Mouse (Mus musculus): ENCODE data around the gene Cfap57. TPM values are rescaled to one million over a fixed set of nuclear protein-coding genes. Genes with fewer than 3 reads are reported as not detected.

The Cfap57 gene
- 2.1 TPM for polyA plus RNA-seq (2014; fragmentation: Illumina TruSeq; extraction: RNeasy Lipid Tissue Mini Kit (QIAGEN cat#74804))

DNA sequence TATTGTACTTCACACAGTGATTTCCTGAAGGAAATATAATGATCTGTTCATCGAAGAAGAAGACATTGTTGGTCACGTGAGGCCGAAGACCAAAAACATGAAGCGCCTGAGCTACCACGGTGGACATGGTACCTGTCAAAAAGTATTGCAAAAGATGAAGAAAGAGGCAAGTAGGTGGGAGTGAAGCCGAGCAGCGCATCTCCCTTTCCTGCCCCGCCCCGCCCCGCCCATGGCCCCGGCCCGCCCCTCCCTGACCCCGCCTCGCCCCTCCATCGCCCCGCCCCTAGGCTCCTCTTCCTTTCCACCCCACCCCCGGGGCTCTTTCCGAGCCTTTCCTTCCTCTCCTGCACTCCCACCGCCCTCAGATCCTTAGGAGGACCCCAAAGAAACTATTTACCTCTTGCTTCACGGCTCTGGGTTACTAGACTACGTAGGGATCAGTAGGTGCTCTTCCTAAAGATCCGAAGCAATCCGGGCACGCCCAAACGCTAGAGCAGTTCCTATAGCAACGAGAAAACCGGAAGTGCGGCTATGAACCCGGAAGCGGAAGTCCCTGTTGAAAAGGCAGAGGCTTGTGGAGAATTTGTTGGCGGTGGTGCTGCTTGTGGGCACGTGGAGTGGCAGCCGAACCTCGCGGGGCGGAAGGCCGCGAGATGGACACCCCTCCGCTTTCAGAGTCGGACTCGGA lies at the start of gene Cfap57, which contains the start of gene Ebna1bp2:
Gene Cfap57 (minus strand): TSS at position 499 of the 688 bp plus-strand sequence.
Gene Ebna1bp2 (plus strand): TSS at position 521 of the 688 bp plus-strand sequence.

DNA sequence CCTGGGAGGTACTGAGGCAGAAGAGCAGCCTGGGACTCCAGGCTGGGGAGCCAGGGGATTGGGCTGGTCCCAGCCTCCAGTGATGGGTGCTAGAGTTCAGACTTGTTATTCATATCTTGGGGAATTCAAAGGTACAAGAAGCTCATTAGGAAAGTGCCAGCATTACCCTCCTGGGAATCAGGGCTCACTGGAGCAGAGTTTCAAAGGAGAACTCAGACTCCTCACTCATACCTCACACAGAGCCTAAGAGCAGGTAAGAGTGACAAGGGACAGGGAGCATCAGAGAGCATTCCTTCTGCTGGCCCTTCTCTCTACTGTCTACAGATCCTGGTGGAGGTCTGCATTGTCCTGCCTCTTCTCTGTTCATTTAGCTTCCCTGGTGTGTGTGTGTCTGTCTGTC lies 38.1 kb upstream of the Cfap57 start, which contains the start of gene Olfr62:
Gene Olfr62 (plus strand): TSS at position 301 of the 400 bp plus-strand sequence.

DNA sequence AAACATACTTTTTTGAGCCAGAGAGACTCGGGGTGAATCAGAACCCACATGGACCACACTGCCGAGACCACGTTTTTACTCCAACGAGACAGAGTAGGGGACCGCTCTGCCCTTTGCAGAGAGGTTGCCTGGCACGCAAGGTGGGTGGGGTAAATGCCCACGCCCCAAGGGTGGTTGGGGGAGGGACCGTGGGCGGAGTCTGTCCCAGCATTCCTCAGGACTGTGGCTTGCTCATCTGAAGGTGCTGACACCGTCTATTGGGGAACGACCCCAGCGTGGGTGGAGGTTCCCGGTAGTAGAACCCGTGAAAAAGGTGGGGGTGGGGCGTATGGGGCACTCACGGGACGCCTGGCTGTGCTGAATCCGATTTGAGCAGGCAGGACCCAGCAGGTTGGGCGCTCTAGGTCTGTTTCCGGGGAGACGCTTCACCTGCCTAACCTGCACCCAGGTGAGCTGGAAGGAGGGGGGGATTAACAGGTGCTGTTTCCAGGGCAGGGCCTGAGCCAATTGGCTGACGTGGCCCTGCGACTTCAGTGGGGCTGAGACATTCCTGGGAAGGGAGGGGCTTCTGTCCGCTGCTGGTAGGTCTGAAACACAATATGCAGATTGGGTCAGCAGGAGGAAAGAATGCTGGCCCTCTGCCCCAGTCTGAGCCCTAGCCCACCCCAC lies 76.9 kb downstream of the Cfap57 start, which contains the start of gene Tmem125:
Gene Tmem125 (minus strand): TSS at position 453 of the 669 bp plus-strand sequence.

DNA sequence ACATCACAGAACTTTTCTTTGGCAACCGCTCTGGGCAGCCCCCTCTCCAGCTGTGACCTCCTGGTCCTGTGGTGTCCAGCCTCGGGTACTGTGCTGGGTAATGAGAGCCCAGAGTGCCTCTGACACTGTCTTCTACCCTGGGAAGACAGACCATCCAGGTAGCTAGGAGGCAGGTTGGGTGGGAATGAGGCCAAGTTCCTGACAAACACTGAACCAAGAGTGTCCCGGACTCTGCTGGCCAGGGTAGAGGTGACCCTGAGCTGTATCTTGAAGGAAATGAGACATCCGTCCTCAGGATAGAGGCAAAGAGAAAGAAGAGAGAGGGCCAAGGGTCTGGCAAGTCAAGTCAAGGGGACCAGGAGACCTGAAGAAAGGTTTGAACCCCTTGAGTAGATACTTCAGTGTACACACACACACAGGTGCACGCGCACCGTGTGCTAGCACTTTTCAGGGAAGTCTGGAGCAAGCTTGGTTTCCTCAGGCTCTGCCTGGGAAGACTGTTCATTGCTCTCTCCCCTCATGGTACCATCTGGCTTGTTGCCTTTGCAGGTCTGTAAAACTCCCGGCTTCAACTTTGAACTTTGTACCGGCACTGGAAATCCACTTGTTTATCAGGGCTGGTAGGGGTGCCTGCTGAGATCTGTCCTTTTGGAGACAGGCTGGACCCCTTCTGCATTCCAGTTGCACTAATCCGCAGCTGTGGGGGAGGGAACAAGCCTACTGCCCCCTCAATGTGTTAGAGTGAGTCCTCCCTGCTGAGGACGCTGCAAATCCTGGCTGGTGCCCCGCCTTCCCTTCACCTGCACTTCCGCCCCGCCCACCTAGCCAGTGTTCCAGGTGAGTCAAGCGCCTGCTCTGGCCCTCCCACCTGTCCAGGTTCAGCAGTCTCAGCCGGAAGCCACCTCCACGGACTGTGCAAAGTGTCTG lies 93.9 kb downstream of the Cfap57 start, which contains the start of gene 2610528J11Rik:
Gene 2610528J11Rik (plus strand): TSS at position 592 of the 927 bp plus-strand sequence.

Other genes with a start within 250 kb of the Cfap57 start
- 0.88 TPM for gene Szt2, start 211.5 kb downstream of the Cfap57 start, polyA plus RNA-seq (2014; fragmentation: Illumina TruSeq; extraction: RNeasy Lipid Tissue Mini Kit (QIAGEN cat#74804))
- 32.3 TPM for gene Med8, start 211.4 kb downstream of the Cfap57 start, polyA plus RNA-seq (2014; fragmentation: Illumina TruSeq; extraction: RNeasy Lipid Tissue Mini Kit (QIAGEN cat#74804))
- 27.4 TPM for gene Elovl1, start 192.7 kb downstream of the Cfap57 start, polyA plus RNA-seq (2014; fragmentation: Illumina TruSeq; extraction: RNeasy Lipid Tissue Mini Kit (QIAGEN cat#74804))
- gene Cdc20, start 183.4 kb downstream of the Cfap57 start, polyA plus RNA-seq (2014; fragmentation: Illumina TruSeq; extraction: RNeasy Lipid Tissue Mini Kit (QIAGEN cat#74804)): 4.8 TPM
- not detected for gene Mpl, start 163.3 kb downstream of the Cfap57 start, polyA plus RNA-seq (2014; fragmentation: Illumina TruSeq; extraction: RNeasy Lipid Tissue Mini Kit (QIAGEN cat#74804))
- gene Tie1, start 130.7 kb downstream of the Cfap57 start, polyA plus RNA-seq (2014; fragmentation: Illumina TruSeq; extraction: RNeasy Lipid Tissue Mini Kit (QIAGEN cat#74804)): 1.1 TPM
- gene 2610528J11Rik, start 93.8 kb downstream of the Cfap57 start, polyA plus RNA-seq (2014; fragmentation: Illumina TruSeq; extraction: RNeasy Lipid Tissue Mini Kit (QIAGEN cat#74804)): 0.88 TPM
- 0.66 TPM for gene Tmem125, start 76.7 kb downstream of the Cfap57 start, polyA plus RNA-seq (2014; fragmentation: Illumina TruSeq; extraction: RNeasy Lipid Tissue Mini Kit (QIAGEN cat#74804))
- gene Ebna1bp2, start within 50 bp of the Cfap57 start, polyA plus RNA-seq (2014; fragmentation: Illumina TruSeq; extraction: RNeasy Lipid Tissue Mini Kit (QIAGEN cat#74804)): 19.5 TPM
- gene Olfr62, start 38.2 kb upstream of the Cfap57 start, polyA plus RNA-seq (2014; fragmentation: Illumina TruSeq; extraction: RNeasy Lipid Tissue Mini Kit (QIAGEN cat#74804)): not detected
- gene Olfr1342, start 72.0 kb upstream of the Cfap57 start, polyA plus RNA-seq (2014; fragmentation: Illumina TruSeq; extraction: RNeasy Lipid Tissue Mini Kit (QIAGEN cat#74804)): not detected
- gene Olfr1341, start 82.7 kb upstream of the Cfap57 start, polyA plus RNA-seq (2014; fragmentation: Illumina TruSeq; extraction: RNeasy Lipid Tissue Mini Kit (QIAGEN cat#74804)): not detected
- gene Olfr1340, start 99.4 kb upstream of the Cfap57 start, polyA plus RNA-seq (2014; fragmentation: Illumina TruSeq; extraction: RNeasy Lipid Tissue Mini Kit (QIAGEN cat#74804)): not detected
- not detected for gene Olfr1339, start 111.4 kb upstream of the Cfap57 start, polyA plus RNA-seq (2014; fragmentation: Illumina TruSeq; extraction: RNeasy Lipid Tissue Mini Kit (QIAGEN cat#74804))
- gene Olfr1338, start 138.0 kb upstream of the Cfap57 start, polyA plus RNA-seq (2014; fragmentation: Illumina TruSeq; extraction: RNeasy Lipid Tissue Mini Kit (QIAGEN cat#74804)): not detected
- not detected for gene Olfr1337, start 161.8 kb upstream of the Cfap57 start, polyA plus RNA-seq (2014; fragmentation: Illumina TruSeq; extraction: RNeasy Lipid Tissue Mini Kit (QIAGEN cat#74804))
- not detected for gene Olfr1335, start 189.2 kb upstream of the Cfap57 start, polyA plus RNA-seq (2014; fragmentation: Illumina TruSeq; extraction: RNeasy Lipid Tissue Mini Kit (QIAGEN cat#74804))
- not detected for gene Olfr1333, start 215.5 kb upstream of the Cfap57 start, polyA plus RNA-seq (2014; fragmentation: Illumina TruSeq; extraction: RNeasy Lipid Tissue Mini Kit (QIAGEN cat#74804))
- gene Olfr1331, start 243.9 kb upstream of the Cfap57 start, polyA plus RNA-seq (2014; fragmentation: Illumina TruSeq; extraction: RNeasy Lipid Tissue Mini Kit (QIAGEN cat#74804)): not detected